Mouse (Mus musculus): Measurements from ENCODE around the gene Zfp82. TPM values are rescaled to one million over a fixed set of nuclear protein-coding genes. Genes with fewer than 3 reads are reported as not detected.
A peak's percentile ranks its signal among the peaks of the same experiment; 100 is the strongest.
"Not testable (repeated sequence)": the region's sequence is repeated elsewhere in the genome, so short reads cannot be mapped to it uniquely, and the experiment has no call there.

Zfp82 gene
- polyA plus RNA-seq (2012; rRNA removed): 0.11 and 0.27 TPM in 2 replicates

DNA sequence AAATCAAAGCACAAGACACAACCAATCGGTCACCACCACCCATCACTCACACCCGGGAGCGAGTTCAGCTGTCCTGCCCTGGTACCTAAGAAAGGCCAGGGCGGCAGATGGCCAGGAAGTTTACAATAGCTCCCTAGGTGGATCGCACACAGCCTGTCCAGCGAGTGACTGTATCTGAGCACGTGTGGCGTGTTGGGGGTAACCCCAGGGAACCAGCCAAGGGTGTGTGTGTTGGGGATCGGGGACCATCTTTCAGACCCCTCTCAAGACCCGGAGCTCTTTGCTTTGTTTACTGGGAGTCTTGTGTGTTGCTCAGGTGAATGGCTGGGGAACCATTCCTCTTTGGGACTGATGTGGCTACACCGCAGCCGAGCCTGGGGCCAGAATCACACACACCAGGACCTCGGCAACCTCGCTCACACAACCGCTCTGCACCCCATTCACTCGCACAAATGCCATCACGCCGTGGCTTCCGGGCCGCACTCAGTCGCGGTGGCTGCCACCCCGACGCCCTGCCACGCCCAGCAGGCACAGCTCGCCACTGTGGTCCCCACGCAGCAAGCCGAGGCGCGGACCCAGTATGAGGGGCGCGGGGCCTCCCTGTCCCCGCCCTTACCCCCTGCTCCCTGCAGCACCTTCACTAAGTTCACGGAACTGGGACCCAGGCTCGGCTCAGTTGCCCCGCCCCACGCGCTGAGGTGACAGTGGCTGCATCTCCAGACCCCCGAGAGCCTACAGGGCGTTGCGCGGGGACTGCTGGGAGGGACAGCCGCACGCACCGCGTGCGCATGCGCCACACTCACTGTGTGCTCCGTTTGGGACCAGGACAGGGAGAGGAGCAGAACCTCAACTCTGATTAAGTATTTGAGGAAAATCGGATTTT lies at the start of gene Zfp82:
Zfp82 (minus strand) TSS at position 755 of the 883 bp plus-strand sequence.
- no peak for DNase-seq (ENCODE audit: low read depth)

DNA sequence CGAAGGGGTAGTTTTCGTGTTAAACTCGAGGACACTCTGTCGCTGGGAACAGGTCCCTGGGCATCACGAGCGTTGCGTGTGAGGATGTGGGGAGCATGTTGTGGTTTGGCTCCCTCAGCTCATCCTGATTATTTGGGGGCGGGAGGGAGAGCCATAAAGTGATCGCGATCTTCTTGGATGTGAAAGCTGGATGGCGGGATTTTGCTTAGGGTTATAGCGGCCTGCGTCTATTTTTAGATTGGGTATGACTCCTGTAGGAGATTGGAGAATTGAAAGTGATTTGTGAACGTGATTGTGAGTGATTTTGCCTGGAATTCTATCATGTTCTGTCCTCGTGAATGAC lies 49.5 kb upstream of the Zfp82 start:
- no peak for DNase-seq (ENCODE audit: low read depth)

DNA sequence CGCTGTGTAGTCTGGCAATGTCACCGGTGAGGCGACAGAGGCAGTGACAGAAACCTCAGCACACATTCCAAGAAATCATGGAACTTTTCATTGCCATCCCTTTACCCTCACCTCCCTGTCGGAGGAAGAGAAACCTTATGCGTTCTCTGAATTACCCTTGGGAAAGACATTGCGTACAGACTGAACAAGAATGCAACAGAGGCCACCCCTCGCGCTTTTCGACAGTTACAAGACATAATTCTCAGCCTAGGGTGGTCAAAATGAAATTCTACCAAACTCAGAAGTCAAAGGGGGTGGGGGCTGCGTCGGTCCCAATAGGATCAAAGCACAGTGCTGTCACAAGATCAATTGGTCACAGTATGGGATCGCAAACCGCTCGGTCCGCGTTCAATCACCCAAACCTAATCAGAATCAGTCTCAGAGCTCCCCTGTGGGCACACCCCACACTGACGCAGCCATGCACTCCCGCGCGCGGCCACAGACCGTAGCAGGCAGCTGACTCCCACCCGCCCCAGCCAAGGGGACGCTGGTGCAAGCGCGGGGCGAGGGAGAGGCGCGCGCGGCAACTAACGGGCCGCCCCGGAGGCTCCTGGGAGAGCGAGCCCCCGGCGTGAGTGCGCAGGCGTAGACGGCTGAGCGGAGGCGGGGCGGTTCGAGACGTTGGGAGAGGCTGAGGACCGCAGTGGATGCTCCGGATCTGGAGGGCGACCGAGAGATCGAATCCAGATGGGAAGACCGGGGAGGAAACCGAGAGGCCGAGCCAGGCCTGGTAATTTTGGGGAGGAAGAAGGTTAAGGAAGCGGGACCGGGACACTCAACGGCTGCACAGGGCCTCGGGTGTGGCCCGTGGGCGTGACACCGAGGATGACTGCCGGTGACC lies 48.8 kb upstream of the Zfp82 start, which contains the start of gene Zfp382:
Zfp382 (plus strand) TSS at position 635 of the 880 bp plus-strand sequence.
- DNase-seq (ENCODE audit: low read depth): no peak

- not testable (repeated sequence) for DNase-seq (ENCODE audit: low read depth)
These were observed 45.2 kb upstream of the Zfp82 start for GRCm38 (mm10) chr7:30117935-30118334.

DNA sequence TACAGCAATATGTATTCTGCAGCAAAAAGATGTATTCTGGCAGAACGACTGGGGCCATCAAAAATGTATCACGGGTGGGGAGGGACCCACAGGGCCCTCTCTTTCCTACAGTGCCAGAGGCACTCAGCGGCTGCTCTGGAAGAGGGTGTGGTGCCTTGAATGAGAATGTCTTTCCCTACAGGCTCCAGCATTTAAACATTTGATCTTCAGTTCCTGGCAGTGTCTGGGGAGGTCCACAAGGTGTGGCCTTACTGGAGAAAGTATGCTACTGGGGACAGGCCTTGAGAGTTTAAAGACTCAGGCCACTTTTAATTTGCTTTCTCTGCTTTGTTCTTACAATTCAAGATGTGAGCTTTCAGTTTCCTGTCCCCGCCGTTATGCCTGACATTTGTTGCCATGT lies 43.4 kb upstream of the Zfp82 start:
- no peak for DNase-seq (ENCODE audit: low read depth)

DNA sequence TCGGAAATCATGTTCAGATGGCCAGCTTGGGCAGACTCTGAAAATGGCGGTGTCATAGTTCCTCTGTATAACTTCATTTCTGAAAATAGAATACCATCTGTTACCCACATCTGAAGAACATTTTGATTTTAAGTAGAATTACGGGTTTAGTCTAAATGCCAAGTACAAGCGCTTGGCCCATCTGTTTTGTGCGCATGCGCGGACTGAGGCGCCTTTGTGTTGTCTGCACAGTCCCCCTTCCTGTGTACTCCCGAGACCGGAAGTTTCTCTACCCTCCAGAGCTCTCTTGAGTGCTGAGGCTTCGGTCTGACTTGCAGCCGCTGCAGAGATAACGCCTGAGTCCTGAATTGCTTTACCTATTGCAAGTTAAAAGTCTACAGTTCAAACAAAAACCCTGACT lies 26.6 kb upstream of the Zfp82 start:
- no peak for DNase-seq (ENCODE audit: low read depth)

DNA sequence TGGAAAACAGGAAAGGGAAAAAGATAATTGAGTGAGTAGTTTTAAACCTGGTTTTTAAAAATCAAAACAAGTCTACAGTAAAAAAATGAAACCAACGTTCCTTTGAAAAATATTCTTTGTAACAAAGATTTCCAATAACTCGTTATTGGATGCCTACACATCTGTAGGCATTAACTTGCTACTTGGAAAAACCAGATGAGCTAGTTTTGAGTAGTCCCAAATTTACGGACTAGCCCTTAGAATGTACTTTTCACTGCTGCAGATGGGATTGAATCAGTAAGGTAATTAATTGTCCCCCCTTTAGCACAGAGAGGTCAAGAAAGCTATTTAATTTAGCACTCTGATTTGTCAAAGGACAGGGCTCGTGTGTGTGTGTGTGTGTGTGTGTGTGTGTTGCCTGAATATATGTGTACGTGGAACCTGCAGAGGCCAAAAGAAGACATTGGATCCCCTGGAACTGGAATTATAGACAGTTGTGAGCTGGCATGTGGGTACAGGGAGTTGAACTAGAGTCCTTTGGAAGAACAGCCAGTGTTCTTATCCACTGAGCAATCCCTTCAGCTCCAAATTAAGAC lies 22.9 kb upstream of the Zfp82 start:
- no peak for DNase-seq (ENCODE audit: low read depth)

- DNase-seq (ENCODE audit: low read depth): peak; percentile 85
These were observed 22.1 kb upstream of the Zfp82 start, which contains the start of gene Zfp260 for GRCm38 (mm10) chr7:30094646-30095429. Zfp260 (plus strand) TSS chr7:30094777.

DNA sequence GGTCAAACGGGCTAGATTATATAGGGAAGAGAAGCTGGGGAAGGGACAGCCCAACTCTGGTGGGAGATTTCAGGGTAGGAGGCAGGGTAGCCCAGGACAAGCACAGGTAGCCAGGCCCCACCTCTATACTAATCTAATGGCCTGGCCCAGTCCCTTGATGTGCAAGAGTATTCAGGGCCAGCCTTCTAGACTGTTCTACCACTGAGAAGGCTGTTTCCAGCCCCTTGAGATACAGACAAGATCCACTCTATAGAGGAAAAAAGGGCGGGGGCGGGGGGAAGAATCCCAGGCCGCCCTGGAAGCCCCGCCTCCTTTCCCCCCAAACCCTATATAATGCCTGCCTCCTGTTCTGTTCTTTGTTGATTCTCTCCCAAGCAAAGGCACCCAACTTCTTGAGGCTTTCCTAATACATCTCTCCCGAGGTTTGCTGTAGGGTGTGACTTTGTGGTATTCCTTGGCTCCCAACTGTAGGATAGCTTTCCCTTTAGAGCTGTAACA lies 21.3 kb upstream of the Zfp82 start:
- DNase-seq (ENCODE audit: low read depth): no peak

DNA sequence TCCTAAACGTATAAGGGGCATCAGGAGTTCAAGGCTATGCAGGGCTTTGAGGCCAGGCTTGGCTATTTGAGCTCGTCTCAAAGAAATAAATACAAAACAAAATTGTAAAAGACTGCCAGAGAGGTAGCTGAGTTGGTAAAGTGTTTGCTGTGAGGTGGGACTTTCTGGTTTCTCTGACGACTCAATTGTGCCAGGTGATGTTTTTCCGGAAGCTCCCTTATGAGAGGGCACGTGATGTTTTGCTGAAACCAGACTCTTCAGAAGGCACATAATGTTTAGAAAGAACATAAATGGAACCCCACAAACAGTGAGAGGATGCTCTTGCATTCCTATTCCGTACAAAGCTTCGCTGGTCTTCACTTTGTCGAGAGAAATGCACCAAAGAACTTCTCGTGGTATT lies 20.0 kb upstream of the Zfp82 start:
- DNase-seq (ENCODE audit: low read depth): no peak

GRCm38 (mm10) chr7:30090970-30091585 lies 18.4 kb upstream of the Zfp82 start:
- DNase-seq (ENCODE audit: low read depth): no peak

- peak; percentile 89 for DNase-seq (ENCODE audit: low read depth)
These were observed 17.6 kb upstream of the Zfp82 start, which contains the start of the genes Gm26920 and Zfp566 for GRCm38 (mm10) chr7:30090092-30090969. Gm26920 (minus strand) TSS chr7:30090410. Zfp566 (minus strand) TSS chr7:30090527.

DNA sequence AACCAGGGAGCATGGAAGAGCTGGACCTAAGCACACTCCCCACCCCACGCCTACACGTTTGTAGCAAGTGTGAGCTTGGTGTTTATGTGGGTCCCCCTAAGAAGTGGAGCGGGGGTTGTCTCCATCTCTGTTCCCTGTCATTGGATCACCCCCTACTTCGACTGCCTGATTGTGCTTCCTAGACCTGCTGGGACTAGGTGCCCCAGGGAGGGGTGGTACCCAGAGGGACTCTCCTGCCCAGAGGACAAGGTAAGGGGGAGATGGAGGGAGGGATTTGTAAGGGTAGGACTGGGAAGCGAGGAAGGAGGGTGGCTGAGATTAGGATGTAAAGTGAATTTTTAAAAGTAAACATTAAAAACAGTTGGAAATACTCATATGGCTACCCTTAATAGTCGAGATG lies 16.7 kb upstream of the Zfp82 start:
- no peak for DNase-seq (ENCODE audit: low read depth)

- no peak for DNase-seq (ENCODE audit: low read depth)
These were observed 13.8 kb upstream of the Zfp82 start for GRCm38 (mm10) chr7:30086524-30086923.

GRCm38 (mm10) chr7:30064622-30065021 lies 8.1 kb downstream of the Zfp82 start:
- DNase-seq (ENCODE audit: low read depth): no peak

DNA sequence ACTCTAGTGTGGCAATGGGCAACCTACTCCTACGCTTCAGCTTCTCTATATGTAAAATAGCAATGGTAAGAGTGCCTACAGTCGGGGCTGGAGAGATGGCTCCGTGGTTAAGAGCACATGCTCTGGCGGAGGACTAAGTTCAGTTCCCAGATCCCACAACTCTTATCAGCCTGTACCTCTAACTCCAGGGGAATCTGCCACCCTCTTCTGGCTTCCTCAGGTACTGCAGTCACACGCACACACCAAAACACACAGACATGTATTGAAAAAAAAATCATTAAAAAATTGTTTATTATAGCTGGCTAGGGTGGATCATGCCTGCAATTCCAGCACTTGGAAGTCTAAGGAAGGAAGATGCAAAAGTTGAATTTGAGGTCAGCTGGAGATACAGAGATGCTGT lies 10.2 kb downstream of the Zfp82 start:
- no peak for DNase-seq (ENCODE audit: low read depth)

DNA sequence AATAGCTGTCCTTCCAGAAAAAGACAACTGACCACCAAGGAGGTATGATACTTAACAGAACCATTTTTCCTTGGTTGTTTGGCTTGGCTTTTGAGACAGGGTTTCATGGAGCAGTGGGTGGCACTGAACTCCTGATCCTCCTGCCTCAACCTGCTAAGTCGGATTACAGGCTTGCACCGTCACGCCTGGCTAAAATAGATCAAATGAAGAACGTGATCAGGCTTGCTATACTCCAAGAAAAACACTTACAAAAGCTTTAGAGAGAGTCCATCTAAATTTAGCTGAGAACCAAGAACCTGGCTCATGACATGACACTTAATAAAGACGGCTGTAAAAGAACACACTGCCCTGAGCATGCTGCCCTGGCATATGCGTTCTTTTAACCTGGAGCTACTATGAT lies 12.4 kb downstream of the Zfp82 start:
- peak; percentile 95 for DNase-seq (ENCODE audit: low read depth)

GRCm38 (mm10) chr7:30053591-30053990 lies 19.1 kb downstream of the Zfp82 start:
- no peak for DNase-seq (ENCODE audit: low read depth)

GRCm38 (mm10) chr7:30050882-30051548 lies 21.7 kb downstream of the Zfp82 start, which contains the start of gene Zfp14:
Zfp14 (minus strand) TSS chr7:30051380.
- no peak for DNase-seq (ENCODE audit: low read depth)

Measured in gonadal fat pad, adult 2 months (tissue).